Mouse (Mus musculus): ENCODE results near the gene Sae1. TPM values are rescaled to one million over a fixed set of nuclear protein-coding genes. Genes with fewer than 3 reads are reported as not detected.

Sae1 gene
- polyA plus RNA-seq, 1 experiment from 2014 or later = 240 TPM

DNA sequence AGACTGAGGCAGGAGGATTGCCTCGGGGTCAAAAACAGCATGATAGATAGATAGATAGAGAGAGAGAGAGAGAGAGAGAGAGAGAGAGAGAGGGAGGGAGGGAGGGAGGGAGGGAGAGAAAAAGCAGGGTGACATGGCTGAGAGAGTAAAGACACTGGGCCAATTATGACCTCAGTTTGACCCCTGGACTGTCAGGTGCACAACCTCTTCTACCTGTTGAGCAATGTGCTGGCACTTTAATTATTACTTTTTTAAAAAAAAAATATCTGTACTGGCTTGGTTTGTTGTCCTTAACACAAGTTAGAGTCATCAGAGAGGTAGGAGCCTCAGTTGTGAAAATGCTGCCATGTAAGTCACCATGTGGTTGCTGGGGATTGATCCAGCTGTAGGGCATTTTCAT lies 99.8 kb downstream of the Sae1 start:
- no peak overlapping the region for H3K4me2 ChIP-seq (ENCODE audit: low read length)
- H3K9ac ChIP-seq (replicated peaks; ENCODE audit: low read length) = no peak overlapping the region
- no peaks in the 10 kb centered on the region for H3K27me3 ChIP-seq (ENCODE audit: control insufficient read depth, insufficient read depth, low read length)
- WGBS = 82% methylated on average over 1 of the region's 1 CpGs
- ATAC-seq (ENCODE audit: low FRiP score, low TSS enrichment) = no peak
- no peaks in the 10 kb centered on the region for H3K9me3 ChIP-seq (ENCODE audit: control insufficient read depth, low read length)
- peaks cover 11% of the 10 kb centered on the region for H3K36me3 ChIP-seq (ENCODE audit: control insufficient read depth, insufficient read depth, low read length)
- no peak overlapping the region for H3K27ac ChIP-seq (replicated peaks; ENCODE audit: low read depth, low read length)
- no peaks in the 10 kb centered on the region for H3K4me1 ChIP-seq (ENCODE audit: control insufficient read depth, insufficient read depth, low read length)
- no peak for DNase-seq
- no peak overlapping the region for H3K4me3 ChIP-seq (replicated peaks; ENCODE audit: low read depth, low read length)

DNA sequence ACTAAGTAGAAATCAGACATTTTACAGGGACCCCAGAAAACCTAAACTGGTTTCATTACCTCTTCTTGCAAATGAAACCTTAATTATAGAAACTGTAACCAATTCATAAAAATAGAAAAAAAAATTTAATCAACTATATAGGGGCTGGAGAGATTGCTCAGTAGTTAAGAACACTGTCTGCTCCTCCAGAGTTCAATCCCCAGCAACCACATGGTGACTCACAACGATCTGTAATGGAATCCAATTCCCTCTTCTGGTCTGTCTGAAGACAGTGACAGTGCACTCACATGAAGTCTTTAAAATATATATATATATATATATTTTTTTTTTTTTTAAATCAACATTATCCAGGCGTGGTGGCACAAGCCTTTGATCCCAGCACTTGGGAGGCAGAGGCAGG lies 100.6 kb downstream of the Sae1 start:
- WGBS = 82% methylated on average over 2 of the region's 2 CpGs
- H3K27me3 ChIP-seq (ENCODE audit: control insufficient read depth, insufficient read depth, low read length) = no peaks in the 10 kb centered on the region
- no peak for ATAC-seq (ENCODE audit: low FRiP score, low TSS enrichment)

DNA sequence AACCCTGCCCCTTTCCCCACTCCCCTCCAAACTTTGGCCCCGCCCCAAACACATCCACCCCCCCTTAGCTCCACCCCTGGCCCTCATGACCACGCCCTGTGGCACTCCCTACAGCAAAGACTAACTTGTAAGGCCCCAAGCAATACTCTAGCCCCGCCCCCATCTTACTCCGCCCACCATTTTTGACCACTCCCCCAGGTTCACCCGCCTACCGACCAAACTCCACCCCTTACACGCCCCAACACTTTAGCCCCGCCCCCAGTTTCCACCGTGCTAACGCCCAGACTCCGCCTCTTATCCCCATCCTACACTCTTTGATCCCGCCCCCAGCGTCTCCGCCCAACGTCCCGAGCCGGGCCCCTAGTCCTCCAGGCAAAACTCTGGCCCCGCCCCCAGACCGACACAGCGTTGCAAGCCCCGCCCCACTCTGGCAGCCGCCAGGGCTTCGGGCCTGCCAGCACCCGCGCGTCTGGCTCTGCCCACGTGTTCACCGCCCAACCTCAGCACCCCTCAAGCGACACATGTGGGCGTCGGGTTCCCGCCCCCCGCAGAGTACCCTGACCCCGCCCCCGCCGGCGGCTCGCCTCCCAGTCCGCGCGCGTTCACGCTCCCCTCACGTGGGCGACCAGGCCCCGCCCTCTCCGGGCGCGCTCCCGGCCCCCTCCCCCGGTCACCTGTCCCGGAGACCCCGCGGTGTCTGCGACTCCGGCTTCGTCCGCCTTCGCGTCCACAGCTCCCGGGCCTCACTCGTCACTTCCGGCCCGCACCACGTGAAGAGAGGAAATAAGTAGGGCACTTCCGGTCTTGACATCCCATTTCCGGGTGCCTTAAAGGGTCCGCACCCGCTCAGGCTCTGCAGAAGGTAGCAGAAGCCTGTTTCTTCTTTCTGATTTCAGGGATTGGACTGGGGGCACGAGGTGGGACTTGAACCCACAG lies 101.3 kb downstream of the Sae1 start, which contains the start of gene Ccdc9:
TSS of gene Ccdc9 (minus strand) at position 770 of the 936 bp plus-strand sequence.
- ATAC-seq (ENCODE audit: low FRiP score, low TSS enrichment) (peak; percentile 95), DNase-seq (peak; percentile 98)
- Histone ChIP-seq H3K4me2 (ENCODE audit: low read length) (peak within 1 kb of the TSS; percentile 51), H3K27ac (replicated peaks; ENCODE audit: low read depth, low read length) (peak within 1 kb of the TSS; percentile 95), H3K36me3 (ENCODE audit: control insufficient read depth, insufficient read depth, low read length) (peaks cover 26% of the 10 kb centered on the region), H3K4me3 (replicated peaks; ENCODE audit: low read depth, low read length) (peak within 1 kb of the TSS; percentile 67), H3K9me3 (ENCODE audit: control insufficient read depth, low read length) (no peaks in the 10 kb centered on the region), H3K4me1 (ENCODE audit: control insufficient read depth, insufficient read depth, low read length) (no peaks in the 10 kb centered on the region), H3K27me3 (ENCODE audit: control insufficient read depth, insufficient read depth, low read length) (no peaks in the 10 kb centered on the region), H3K9ac (replicated peaks; ENCODE audit: low read length) (peak within 1 kb of the TSS; percentile 65)
- WGBS = under 1% methylated on average over 70 of the region's 70 CpGs

More for the DNA sequence above, 100.6 kb downstream of the Sae1 start:
- Histone ChIP-seq H3K9me3 (ENCODE audit: control insufficient read depth, low read length) (no peaks in the 10 kb centered on the region), H3K9ac (replicated peaks; ENCODE audit: low read length) (peak overlapping the region; percentile 65), H3K4me3 (replicated peaks; ENCODE audit: low read depth, low read length) (peak overlapping the region; percentile 67), H3K4me2 (ENCODE audit: low read length) (peak overlapping the region; percentile 51), H3K27ac (replicated peaks; ENCODE audit: low read depth, low read length) (peak overlapping the region; percentile 95; the same call in 1 of the 2 replicates), H3K4me1 (ENCODE audit: control insufficient read depth, insufficient read depth, low read length) (no peaks in the 10 kb centered on the region), H3K36me3 (ENCODE audit: control insufficient read depth, insufficient read depth, low read length) (peaks cover 19% of the 10 kb centered on the region)
- DNase-seq = no peak

DNA sequence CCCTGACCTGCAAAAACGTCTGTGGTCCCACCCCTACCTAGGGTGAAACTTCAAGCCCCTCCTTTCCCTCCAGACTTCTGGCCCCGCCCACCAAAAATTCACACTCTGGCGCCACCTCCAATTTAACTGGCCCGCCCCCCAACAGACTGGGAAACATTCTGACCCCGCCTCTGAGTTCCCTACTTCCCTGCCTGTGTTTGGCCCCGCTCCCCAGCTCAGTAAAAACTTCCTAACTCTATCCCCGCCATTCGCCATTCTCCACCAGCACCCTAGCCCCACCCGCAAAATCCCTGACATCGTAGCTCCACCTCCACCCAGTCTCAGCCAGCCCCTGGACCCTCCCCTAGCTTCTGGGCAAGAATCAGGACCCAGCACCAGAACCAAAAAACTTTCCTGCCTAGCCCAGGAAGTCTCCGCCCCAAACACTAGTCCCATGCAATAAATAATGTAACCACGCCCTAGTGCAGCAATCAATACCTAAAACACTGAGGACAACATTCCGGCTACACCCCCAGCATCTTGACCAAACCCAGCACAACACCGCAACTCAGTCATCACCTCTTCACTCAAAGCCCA lies 102.1 kb downstream of the Sae1 start:
- Histone ChIP-seq H3K36me3 (ENCODE audit: control insufficient read depth, insufficient read depth, low read length) (peaks cover 33% of the 10 kb centered on the region), H3K9me3 (ENCODE audit: control insufficient read depth, low read length) (no peaks in the 10 kb centered on the region), H3K4me1 (ENCODE audit: control insufficient read depth, insufficient read depth, low read length) (no peaks in the 10 kb centered on the region), H3K9ac (replicated peaks; ENCODE audit: low read length) (no peak overlapping the region), H3K27me3 (ENCODE audit: control insufficient read depth, insufficient read depth, low read length) (no peaks in the 10 kb centered on the region), H3K4me2 (ENCODE audit: low read length) (peak overlapping the region; percentile 51), H3K27ac (replicated peaks; ENCODE audit: low read depth, low read length) (no peak overlapping the region), H3K4me3 (replicated peaks; ENCODE audit: low read depth, low read length) (peak overlapping the region; percentile 67)
- peak; percentile 24 for DNase-seq
- 3% methylated on average over 14 of the region's 14 CpGs for WGBS
- peak; percentile 28 for ATAC-seq (ENCODE audit: low FRiP score, low TSS enrichment)

DNA sequence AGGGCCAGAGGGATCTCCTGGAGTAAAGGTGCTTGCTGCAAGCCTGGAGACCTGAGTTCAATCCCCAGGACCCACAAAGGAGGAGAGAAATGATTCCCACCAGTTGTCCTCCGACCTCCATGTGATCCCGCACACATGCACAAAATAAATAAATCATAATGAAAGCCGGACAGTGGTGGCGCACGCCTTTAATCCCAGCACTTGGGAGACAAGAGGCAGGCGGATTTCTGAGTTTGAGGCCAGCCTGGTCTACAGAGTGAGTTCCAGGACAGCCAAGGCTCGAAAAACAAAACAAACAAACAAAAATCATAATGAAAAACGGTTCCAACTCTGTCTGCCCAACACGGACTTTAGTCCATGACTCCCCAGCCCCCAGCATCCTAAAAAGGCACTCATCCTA lies 102.7 kb downstream of the Sae1 start:
- H3K9me3 ChIP-seq (ENCODE audit: control insufficient read depth, low read length) = no peaks in the 10 kb centered on the region
- no peak overlapping the region for H3K27ac ChIP-seq (replicated peaks; ENCODE audit: low read depth, low read length)
- WGBS = 74% methylated on average over 9 of the region's 9 CpGs
- no peak for DNase-seq
- H3K4me3 ChIP-seq (replicated peaks; ENCODE audit: low read depth, low read length) = no peak overlapping the region
- peak overlapping the region; percentile 51; the same call in 1 of the 2 replicates for H3K4me2 ChIP-seq (ENCODE audit: low read length)
- no peaks in the 10 kb centered on the region for H3K27me3 ChIP-seq (ENCODE audit: control insufficient read depth, insufficient read depth, low read length)
- H3K9ac ChIP-seq (replicated peaks; ENCODE audit: low read length) = no peak overlapping the region
- no peak for ATAC-seq (ENCODE audit: low FRiP score, low TSS enrichment)
- peaks cover 36% of the 10 kb centered on the region for H3K36me3 ChIP-seq (ENCODE audit: control insufficient read depth, insufficient read depth, low read length)
- H3K4me1 ChIP-seq (ENCODE audit: control insufficient read depth, insufficient read depth, low read length) = no peaks in the 10 kb centered on the region

DNA sequence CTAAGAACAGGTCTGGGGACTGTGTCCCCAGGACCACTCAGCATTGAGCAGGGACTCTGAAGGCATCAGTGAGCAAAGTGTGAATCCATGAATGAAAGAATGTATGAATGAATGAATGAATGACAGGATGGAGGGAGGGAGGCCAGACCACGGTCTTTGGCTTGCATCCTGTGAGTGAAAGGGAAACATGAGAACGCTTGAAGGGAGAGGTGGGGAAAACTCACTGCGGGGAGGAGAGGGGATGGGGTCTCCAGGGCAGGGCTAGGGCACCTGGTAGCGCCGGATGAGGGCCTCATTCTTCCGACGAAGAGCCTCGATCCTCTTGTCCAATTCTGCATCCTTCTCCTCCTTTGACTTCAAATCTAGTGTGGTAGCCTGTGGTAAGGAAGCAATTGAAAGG lies 103.6 kb downstream of the Sae1 start:
- no peak overlapping the region for H3K4me3 ChIP-seq (replicated peaks; ENCODE audit: low read depth, low read length)
- no peak overlapping the region for H3K27ac ChIP-seq (replicated peaks; ENCODE audit: low read depth, low read length)
- 97% methylated on average over 8 of the region's 8 CpGs for WGBS
- no peak overlapping the region for H3K9ac ChIP-seq (replicated peaks; ENCODE audit: low read length)
- H3K36me3 ChIP-seq (ENCODE audit: control insufficient read depth, insufficient read depth, low read length) = peaks cover 39% of the 10 kb centered on the region
- no peak for DNase-seq
- H3K9me3 ChIP-seq (ENCODE audit: control insufficient read depth, low read length) = no peaks in the 10 kb centered on the region
- H3K27me3 ChIP-seq (ENCODE audit: control insufficient read depth, insufficient read depth, low read length) = no peaks in the 10 kb centered on the region
- no peaks in the 10 kb centered on the region for H3K4me1 ChIP-seq (ENCODE audit: control insufficient read depth, insufficient read depth, low read length)
- H3K4me2 ChIP-seq (ENCODE audit: low read length) = no peak overlapping the region
- no peak for ATAC-seq (ENCODE audit: low FRiP score, low TSS enrichment)

DNA sequence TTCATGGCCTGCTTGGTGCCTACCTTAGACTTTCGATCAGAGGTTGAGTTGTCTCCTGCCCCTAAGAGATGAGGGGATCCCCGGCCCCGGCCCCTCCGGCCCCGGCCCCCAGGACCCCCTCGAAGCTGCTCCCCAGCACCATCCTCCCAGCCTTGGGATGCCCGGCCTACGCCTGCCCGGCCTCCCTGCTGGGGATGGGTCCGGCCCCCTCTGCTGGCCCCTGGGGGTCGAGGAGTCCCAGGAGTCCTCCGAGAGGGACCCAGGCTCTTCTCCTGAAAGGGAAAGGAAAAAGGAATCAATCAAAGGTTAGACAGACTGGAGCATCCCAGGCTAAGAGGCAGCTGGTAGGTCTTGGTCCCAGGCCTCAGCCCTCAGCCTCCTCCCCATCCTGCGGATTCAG lies 105.3 kb downstream of the Sae1 start:
- no peaks in the 10 kb centered on the region for H3K9me3 ChIP-seq (ENCODE audit: control insufficient read depth, low read length)
- no peak overlapping the region for H3K4me2 ChIP-seq (ENCODE audit: low read length)
- no peaks in the 10 kb centered on the region for H3K27me3 ChIP-seq (ENCODE audit: control insufficient read depth, insufficient read depth, low read length)
- H3K9ac ChIP-seq (replicated peaks; ENCODE audit: low read length) = no peak overlapping the region
- no peak overlapping the region for H3K27ac ChIP-seq (replicated peaks; ENCODE audit: low read depth, low read length)
- no peaks in the 10 kb centered on the region for H3K4me1 ChIP-seq (ENCODE audit: control insufficient read depth, insufficient read depth, low read length)
- H3K36me3 ChIP-seq (ENCODE audit: control insufficient read depth, insufficient read depth, low read length) = peaks cover 55% of the 10 kb centered on the region
- no peak overlapping the region for H3K4me3 ChIP-seq (replicated peaks; ENCODE audit: low read depth, low read length)
- DNase-seq (no peak), ATAC-seq (ENCODE audit: low FRiP score, low TSS enrichment) (no peak)
- 94% methylated on average over 13 of the region's 13 CpGs for WGBS

DNA sequence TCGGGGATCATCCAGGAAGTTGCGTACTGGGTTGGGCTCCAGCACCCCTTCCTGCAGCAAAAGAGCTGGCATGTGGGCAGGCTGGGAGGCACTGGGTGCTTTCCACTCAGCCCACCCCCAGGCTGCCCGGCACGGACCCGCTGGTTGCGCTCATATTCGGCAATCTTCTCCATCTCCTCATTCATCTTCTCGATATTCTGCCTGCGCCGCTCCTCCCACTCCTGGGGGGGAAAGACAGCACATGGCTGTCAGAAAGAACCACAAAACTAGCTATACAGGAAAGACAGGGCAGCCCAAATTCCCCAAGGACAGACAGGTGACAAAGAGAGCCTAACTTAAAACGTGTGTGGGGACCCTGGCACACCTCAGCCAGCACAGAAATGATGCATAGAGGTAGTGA lies 106.9 kb downstream of the Sae1 start:
- H3K27ac ChIP-seq (replicated peaks; ENCODE audit: low read depth, low read length) = no peak overlapping the region
- no peak overlapping the region for H3K4me2 ChIP-seq (ENCODE audit: low read length)
- no peak overlapping the region for H3K4me3 ChIP-seq (replicated peaks; ENCODE audit: low read depth, low read length)
- 92% methylated on average over 11 of the region's 11 CpGs for WGBS
- H3K9me3 ChIP-seq (ENCODE audit: control insufficient read depth, low read length) = no peaks in the 10 kb centered on the region
- H3K27me3 ChIP-seq (ENCODE audit: control insufficient read depth, insufficient read depth, low read length) = no peaks in the 10 kb centered on the region
- H3K4me1 ChIP-seq (ENCODE audit: control insufficient read depth, insufficient read depth, low read length) = no peaks in the 10 kb centered on the region
- H3K9ac ChIP-seq (replicated peaks; ENCODE audit: low read length) = no peak overlapping the region
- DNase-seq (no peak), ATAC-seq (ENCODE audit: low FRiP score, low TSS enrichment) (no peak)
- H3K36me3 ChIP-seq (ENCODE audit: control insufficient read depth, insufficient read depth, low read length) = peaks cover 70% of the 10 kb centered on the region
